Mouse (Mus musculus): Measurements from ENCODE around the gene Atcay.

DNA sequence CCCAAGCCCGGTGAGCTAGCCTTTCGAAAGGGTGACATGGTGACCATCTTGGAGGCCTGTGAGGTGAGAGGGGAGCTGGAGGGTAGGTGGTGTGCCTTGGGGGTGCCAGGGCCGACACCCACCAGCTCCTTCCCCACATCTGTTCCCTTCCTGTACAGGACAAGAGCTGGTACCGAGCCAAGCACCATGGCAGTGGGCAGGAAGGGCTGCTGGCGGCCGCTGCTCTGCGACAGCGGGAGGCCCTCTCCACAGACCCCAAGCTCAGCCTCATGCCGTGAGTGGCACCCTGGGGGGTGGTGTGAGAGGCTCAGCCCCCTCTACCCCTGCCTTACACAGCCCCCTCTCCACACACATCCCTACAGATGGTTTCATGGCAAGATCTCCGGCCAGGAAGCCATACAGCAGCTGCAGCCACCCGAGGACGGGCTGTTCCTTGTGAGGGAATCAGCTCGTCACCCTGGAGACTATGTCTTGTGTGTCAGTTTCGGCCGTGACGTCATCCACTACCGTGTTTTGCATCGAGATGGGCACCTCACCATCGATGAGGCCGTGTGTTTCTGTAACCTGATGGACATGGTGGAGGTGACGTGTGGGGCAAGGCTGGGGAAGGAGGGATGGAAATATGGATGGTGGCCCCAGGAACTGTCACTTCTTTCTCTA, 28.7 kb upstream of the Atcay start:
- TF ChIP-seq CTCF (IDR thresholded peaks at IDR 0.05; ENCODE audit: extremely low read depth, insufficient read length, insufficient replicate concordance, low read depth, low read length), result no peak
- TF ChIP-seq POLR2A (IDR thresholded peaks at IDR 0.05; ENCODE audit: low read depth, low read length), result no peak

Measured in small intestine, adult 2 months (tissue).